Mouse (Mus musculus) myocyte (in vitro differentiated cells): Measurements from ENCODE around the gene Syf2. TPM values are rescaled to one million over a fixed set of nuclear protein-coding genes. Genes with fewer than 3 reads are reported as not detected.
A peak's percentile ranks its signal among the peaks of the same experiment; 100 is the strongest.

ENCODE experiments used
- H3K27me3 ChIP-seq: one replicate; pipeline ENCODE4 v1.6.1; 2011; ENCODE audit not compliant: control insufficient read depth, insufficient read depth, insufficient read length
- H3K36me3 ChIP-seq: one replicate; pipeline ENCODE4 v1.6.1; 2011; ENCODE audit not compliant: control insufficient read depth, insufficient read depth
- H3K4me2 ChIP-seq: one replicate; pipeline ENCODE4 v1.6.1; 2011; ENCODE audit warnings: low read depth, control low read depth
- H3K4me3 ChIP-seq: one replicate; pipeline ENCODE4 v1.5.1; 2011; ENCODE audit warnings: mild to moderate bottlenecking, control low read depth, moderate library complexity
- H3K79me2 ChIP-seq: one replicate; pipeline ENCODE4 v1.6.1; 2011; ENCODE audit not compliant: control insufficient read depth, insufficient read depth
- H3ac ChIP-seq: one replicate; pipeline ENCODE4 v1.6.1; 2011; ENCODE audit not compliant: control insufficient read depth, insufficient read length
- CEBPB ChIP-seq: IDR thresholded peaks from 2 replicates; pipeline ENCODE4 v1.6.1; 2011; ENCODE audit warnings: mild to moderate bottlenecking, moderate library complexity; ENCODE audit not compliant: poor library complexity, insufficient read depth, severe bottlenecking
- E2F4 ChIP-seq: IDR thresholded peaks from one replicate; pipeline ENCODE4 v1.6.1; 2011; ENCODE audit warnings: mild to moderate bottlenecking, control low read depth, moderate library complexity; ENCODE audit not compliant: insufficient read depth
- MAX ChIP-seq: IDR thresholded peaks from one replicate; pipeline ENCODE4 v1.6.1; 2011; ENCODE audit warnings: low read depth, mild to moderate bottlenecking, control low read depth
- MYOD1 ChIP-seq, 3 experiments: IDR thresholded peaks; one replicate each; pipeline ENCODE4 v1.6.1; 2011; ENCODE audit warnings: control low read depth in 2 of 3, low read depth in 2 of 3, mild to moderate bottlenecking in 2 of 3, moderate library complexity in 1 of 3; ENCODE audit not compliant: insufficient read length in 2 of 3, control insufficient read depth in 1 of 3
- MYOG ChIP-seq, 3 experiments: IDR thresholded peaks; one replicate each; pipeline ENCODE4 v1.6.1; 2011; ENCODE audit warnings: control low read depth in 2 of 3, low read depth in 2 of 3, mild to moderate bottlenecking in 2 of 3; ENCODE audit not compliant: insufficient read length in 2 of 3, control insufficient read depth in 1 of 3, insufficient read depth in 1 of 3
- POLR2A ChIP-seq: IDR thresholded peaks from one replicate; pipeline ENCODE4 v1.6.1; 2011; ENCODE audit warnings: low read depth, mild to moderate bottlenecking, control low read depth, moderate library complexity; ENCODE audit not compliant: insufficient read length
- POLR2AphosphoS2 ChIP-seq: IDR thresholded peaks from one replicate; pipeline ENCODE4 v1.6.1; 2011; ENCODE audit warnings: low read depth, control low read depth; ENCODE audit not compliant: insufficient read length
- REST ChIP-seq: IDR thresholded peaks from one replicate; pipeline ENCODE4 v1.6.1; 2011; ENCODE audit warnings: mild to moderate bottlenecking, control low read depth, moderate library complexity; ENCODE audit not compliant: insufficient read depth, insufficient read length
- SRF ChIP-seq: IDR thresholded peaks from one replicate; pipeline ENCODE4 v1.6.1; 2011; ENCODE audit warnings: low read depth; ENCODE audit not compliant: control insufficient read depth, insufficient read length
- TCF12 ChIP-seq: IDR thresholded peaks from one replicate; pipeline ENCODE4 v1.6.1; 2011; ENCODE audit warnings: mild to moderate bottlenecking, control low read depth; ENCODE audit not compliant: poor library complexity, insufficient read depth, severe bottlenecking
- TCF3 ChIP-seq: IDR thresholded peaks from one replicate; pipeline ENCODE4 v1.6.1; 2011; ENCODE audit warnings: low read depth, control low read depth; ENCODE audit not compliant: insufficient read length
- USF1 ChIP-seq: IDR thresholded peaks from one replicate; pipeline ENCODE4 v1.6.1; 2011; ENCODE audit warnings: low read depth, mild to moderate bottlenecking, control low read depth, moderate library complexity
- polyA plus RNA-seq: library from polyadenylated mRNA; unstranded; fragments of >200 nt; fragmentation: generic; extraction: Trizol; gene quantifications from one replicate; pipeline ENCODE4 v1.2.1, GENCODE M21; 2012; ENCODE audit warnings: missing spikeins

Syf2 gene
- polyA plus RNA-seq, 1 experiment, result 67.8 TPM

DNA sequence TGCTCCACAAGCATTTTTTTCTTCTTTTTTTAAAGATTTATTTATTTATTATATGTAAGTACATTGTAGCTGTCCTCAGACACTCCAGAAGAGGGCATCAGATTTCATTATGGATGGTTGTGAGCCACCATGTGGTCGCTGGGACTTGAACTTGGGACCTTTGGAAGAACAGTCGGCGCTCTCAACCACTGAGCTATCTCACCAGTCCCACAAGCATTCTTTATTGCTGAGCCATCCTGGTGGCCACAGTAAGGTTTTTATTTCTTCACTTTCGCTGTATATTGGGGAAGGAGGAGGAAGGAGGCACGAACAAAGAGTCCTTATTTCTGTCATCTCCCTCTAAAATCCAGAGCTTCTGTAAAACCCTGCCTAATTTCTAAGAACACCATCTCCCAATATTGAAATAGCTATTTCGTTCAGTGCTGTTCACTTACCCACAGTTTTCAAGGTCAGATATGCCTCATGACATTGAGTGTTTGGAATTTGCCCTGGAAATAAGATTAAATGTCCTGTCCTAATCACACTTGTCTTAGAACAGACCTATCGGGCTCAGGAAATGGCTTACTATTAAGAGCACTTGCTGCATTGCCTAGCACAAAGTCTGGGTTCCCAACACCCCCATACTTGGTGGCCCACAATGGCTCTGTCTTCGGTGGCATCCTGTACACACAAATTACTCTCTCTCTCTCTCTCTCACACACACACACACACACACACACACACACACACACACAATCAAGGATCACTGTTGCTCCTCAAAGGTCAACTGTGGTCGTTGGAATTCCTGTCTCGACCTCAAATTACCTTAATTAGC lies 8.4 kb upstream of the Syf2 start:
- peaks cover 33% of the 10 kb centered on the region for H3K79me2 ChIP-seq
- no peaks in the 10 kb centered on the region for H3K27me3 ChIP-seq
- H3K4me3 ChIP-seq, result peak overlapping the region; percentile 79
- peak overlapping the region; percentile 84 for H3K4me2 ChIP-seq
- H3K36me3 ChIP-seq, result peaks cover 29% of the 10 kb centered on the region
- TF ChIP-seq MYOG (IDR thresholded peaks at IDR 0.05; ENCODE audit: control insufficient read depth in 1 of 3, insufficient read depth in 1 of 3, insufficient read length in 2 of 3, low read depth in 2 of 3), result no peak
- TF ChIP-seq TCF12, result no peak
- peak overlapping the region; percentile 94 for H3ac ChIP-seq

- peak overlapping the region; percentile 94 for H3ac ChIP-seq
- H3K79me2 ChIP-seq, result peaks cover 33% of the 10 kb centered on the region
- peaks cover 34% of the 10 kb centered on the region for H3K36me3 ChIP-seq
- H3K27me3 ChIP-seq, result no peaks in the 10 kb centered on the region
- TF ChIP-seq POLR2AphosphoS2 (peak; percentile 49), REST (no peak), MAX (no peak), TCF3 (no peak), CEBPB (no peak), POLR2A (peak; percentile 57), SRF (no peak)
- H3K4me2 ChIP-seq, result peak overlapping the region; percentile 84
- H3K4me3 ChIP-seq, result peak overlapping the region; percentile 79
Measured at GRCm38 (mm10) chr4:134922925-134923244, 7.8 kb upstream of the Syf2 start.

DNA sequence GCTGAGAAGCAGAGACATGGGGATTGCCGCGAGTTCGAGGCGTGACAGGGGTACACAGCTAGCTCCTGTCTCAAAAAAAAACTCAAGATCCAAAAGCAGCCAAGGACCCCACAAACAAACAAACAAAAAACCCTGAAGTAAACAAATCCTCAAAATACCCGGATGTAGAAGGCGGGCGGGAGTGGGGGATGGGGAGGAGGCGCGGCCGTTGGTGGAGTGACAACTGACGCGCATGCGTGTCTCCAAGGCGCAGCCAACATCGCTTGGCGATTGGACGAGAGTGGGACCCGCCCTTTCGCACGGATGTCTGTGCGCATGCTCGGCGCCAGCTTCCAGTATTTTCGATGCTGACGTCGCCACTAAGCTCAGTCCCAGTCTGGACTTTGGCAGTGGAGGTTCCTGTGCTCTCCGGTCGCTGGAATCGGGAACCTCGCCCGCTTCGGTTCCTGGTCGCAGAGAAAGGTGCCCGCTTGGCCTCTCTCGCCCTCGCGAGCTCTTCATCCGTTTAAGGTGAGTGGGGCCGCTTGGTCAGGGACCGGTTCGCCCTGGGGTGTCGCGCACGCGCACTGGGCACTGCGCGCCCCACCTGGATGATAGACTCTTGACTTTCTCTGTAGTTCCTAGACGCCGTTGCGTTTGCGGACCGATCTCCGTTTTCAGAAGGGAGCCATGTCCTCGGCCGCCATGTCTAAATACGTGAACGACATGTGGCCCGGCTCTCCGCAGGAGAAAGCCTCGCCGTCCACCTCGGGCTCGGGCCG lies 7.3 kb upstream of the Syf2 start, which contains the start of gene Rsrp1:
Rsrp1 (plus strand) TSS at position 335 of the 761 bp plus-strand sequence.
- peak within 1 kb of the TSS; percentile 90 for H3K4me2 ChIP-seq
- peaks cover 40% of the 10 kb centered on the region for H3K36me3 ChIP-seq
- peak within 1 kb of the TSS; percentile 94 for H3ac ChIP-seq
- H3K4me3 ChIP-seq, result peak within 1 kb of the TSS; percentile 79
- TF ChIP-seq MYOD1 (IDR thresholded peaks at IDR 0.05; ENCODE audit: control insufficient read depth in 1 of 3, insufficient read length in 2 of 3, low read depth in 2 of 3) (no peak), POLR2AphosphoS2 (peak; percentile 100), SRF (peak; percentile 27), POLR2A (peak; percentile 97)
- no peaks in the 10 kb centered on the region for H3K27me3 ChIP-seq
- H3K79me2 ChIP-seq, result peaks cover 33% of the 10 kb centered on the region

- Histone ChIP-seq H3K4me2 (peak overlapping the region; percentile 90), H3ac (peak overlapping the region; percentile 94), H3K36me3 (peaks cover 43% of the 10 kb centered on the region), H3K27me3 (no peaks in the 10 kb centered on the region), H3K79me2 (peaks cover 33% of the 10 kb centered on the region), H3K4me3 (peak overlapping the region; percentile 79)
- TF ChIP-seq USF1, result peak; percentile 74
- TF ChIP-seq TCF12, result no peak
- peak; percentile 40 for TF ChIP-seq POLR2AphosphoS2
- no peak for TF ChIP-seq TCF3
- no peak for TF ChIP-seq E2F4
- TF ChIP-seq MYOD1 (IDR thresholded peaks at IDR 0.05; ENCODE audit: control insufficient read depth in 1 of 3, insufficient read length in 2 of 3, low read depth in 2 of 3), result no peak
- no peak for TF ChIP-seq MYOG (IDR thresholded peaks at IDR 0.05; ENCODE audit: control insufficient read depth in 1 of 3, insufficient read depth in 1 of 3, insufficient read length in 2 of 3, low read depth in 2 of 3)
- TF ChIP-seq REST, result no peak
- TF ChIP-seq SRF, result no peak
- TF ChIP-seq CEBPB, result peak; percentile 80
- TF ChIP-seq POLR2A, result peak; percentile 31
- TF ChIP-seq MAX, result no peak
Measured at GRCm38 (mm10) chr4:134924019-134924741, 6.5 kb upstream of the Syf2 start.
